Comparison of ENCODE assay signal across 7 mouse cellular contexts in genomic region chr17:86962894-86963585, GRCm38 (mm10). TPM values are rescaled to one million over a fixed set of nuclear protein-coding genes. Genes with fewer than 3 reads are reported as not detected.
DNase-seq lines count a peak whose midpoint lies in the region; ATAC-seq lines count a peak whose summit lies in the region.

Rhoq (plus strand) TSS chr17:86963082.

- H3K4me2 ChIP-seq in limb, embryonic 12.5 days: peak within 1 kb of the TSS; percentile 83
- H3K4me2 ChIP-seq in midbrain, embryonic 14.5 days (ENCODE audit: low read length): peak within 1 kb of the TSS; percentile 80

- H3K9me3 ChIP-seq in limb, embryonic 12.5 days: no peaks in the 10 kb centered on the region
- no peaks in the 10 kb centered on the region for H3K9me3 ChIP-seq in midbrain, embryonic 14.5 days (ENCODE audit: control insufficient read depth, low read length)

- H3K9ac ChIP-seq in limb, embryonic 12.5 days (replicated peaks): peak within 1 kb of the TSS; percentile 91
- peak within 1 kb of the TSS; percentile 75 for H3K9ac ChIP-seq in midbrain, embryonic 14.5 days (replicated peaks; ENCODE audit: low read length)

- H3K27me3 ChIP-seq in limb, embryonic 12.5 days: no peaks in the 10 kb centered on the region
- H3K27me3 ChIP-seq in midbrain, embryonic 14.5 days (ENCODE audit: control insufficient read depth, insufficient read depth, low read length): no peaks in the 10 kb centered on the region

- DNase-seq in adrenal gland, adult 8-10 months: peak; percentile 88
- DNase-seq in embryo, embryonic 9.5 days (ENCODE audit: extremely low spot score): peak; percentile 91
- peak; percentile 100 for DNase-seq in heart, adult 11 months
- peak; percentile 90 for DNase-seq in kidney, adult 18-20 months
- DNase-seq in midbrain, embryonic 14.5 days: peak; percentile 94
- peak; percentile 83 to 86 for DNase-seq in spleen, adult 18-20 months

- peaks cover 54% of the 10 kb centered on the region for H3K4me1 ChIP-seq in limb, embryonic 12.5 days (replicated peaks)
- H3K4me1 ChIP-seq in midbrain, embryonic 14.5 days (ENCODE audit: control insufficient read depth, insufficient read depth, low read length): peaks cover 12% of the 10 kb centered on the region; the same call in 1 of the 2 replicates

- peak within 1 kb of the TSS; percentile 96 for H3K27ac ChIP-seq in limb, embryonic 12.5 days
- H3K27ac ChIP-seq in midbrain, embryonic 14.5 days (replicated peaks; ENCODE audit: low read depth, low read length): peak within 1 kb of the TSS; percentile 82

- WGBS in limb, embryonic 12.5 days: 1% methylated on average over 63 of the region's 86 CpGs
- under 1% methylated on average over 71 of the region's 86 CpGs for WGBS in midbrain, embryonic 14.5 days

- peak; percentile 71 for ATAC-seq in limb, embryonic 12.5 days (ENCODE audit: insufficient number of reproducible peaks, insufficient read depth, low FRiP score, low TSS enrichment, low read depth)
- ATAC-seq in midbrain, embryonic 14.5 days (ENCODE audit: low FRiP score, low TSS enrichment): peak; percentile 91

- H3K4me3 ChIP-seq in limb, embryonic 12.5 days (replicated peaks): peak within 1 kb of the TSS; percentile 86
- peak within 1 kb of the TSS; percentile 75 for H3K4me3 ChIP-seq in midbrain, embryonic 14.5 days (replicated peaks; ENCODE audit: low read depth, low read length)

- peaks cover 10% of the 10 kb centered on the region; the same call in 1 of the 2 replicates for H3K36me3 ChIP-seq in limb, embryonic 12.5 days
- 0 out of 2 replicates have a peak, but pooled peaks cover 3% of the 10 kb centered on the region for H3K36me3 ChIP-seq in midbrain, embryonic 14.5 days (ENCODE audit: control insufficient read depth, insufficient read depth, low read length)

RNA-seq across cellular contexts. Expression of gene Rhoq, which starts in this region (rescaled TPM):
- total RNA-seq in adrenal gland, adult 8-10 months (2022): 10 to 100 TPM; 61.2 to 96.2 (median 72.7) TPM
- polyA plus RNA-seq in limb, embryonic 12.5 days (2016; fragmentation: Nextera tagmentation; extraction: Ambion mirVana): 23.8 and 24.1 TPM in 2 replicates
- 7.4 and 9.6 TPM in 2 replicates for polyA plus RNA-seq in midbrain, embryonic 14.5 days (2014; fragmentation: Nextera tagmentation; extraction: Ambion mirVana)

Comparison
In these comparisons a context has a peak if more than half of its experiments do, and no peak if none do; other contexts are left out.
1. Peak in every context shown above with its lines: DNase-seq, ATAC-seq, H3K4me3 ChIP-seq and H3K27ac ChIP-seq.